Mouse (Mus musculus): ENCODE results near the gene F5.

DNA sequence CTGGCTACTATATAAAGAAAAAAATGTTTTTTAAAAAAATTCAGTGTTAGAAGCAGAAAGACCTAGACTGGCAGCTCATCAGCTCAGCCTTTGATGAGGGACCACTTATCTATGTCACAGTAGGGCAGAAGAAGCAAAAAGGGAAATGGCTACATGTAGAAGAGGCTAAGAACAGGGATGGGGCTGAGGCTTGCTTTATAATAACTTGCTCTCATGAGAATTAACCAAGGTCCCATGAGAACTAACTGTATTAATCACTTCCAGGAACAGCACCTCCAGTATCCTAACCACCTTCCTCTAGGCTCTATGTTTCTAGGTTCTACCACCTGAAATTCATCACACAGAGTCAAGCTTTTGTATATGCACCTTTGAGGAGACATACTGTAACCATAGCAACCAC, 25.2 kb downstream of the F5 start:
- TF ChIP-seq CTCF (IDR thresholded peaks at IDR 0.05; ENCODE audit: low read depth, low read length) (no peak), POLR2A (IDR thresholded peaks at IDR 0.05; ENCODE audit: borderline replicate concordance, low read depth, low read length) (no peak)
